14 mouse cellular contexts compared by ENCODE assay signal in genomic region chr11:74956006-74956405, GRCm38 (mm10).
"Had no signal": no experiment of that assay in that cellular context is flagged by ENCODE, and none has a peak within 500 bp of the region (broad histone marks: within the 10 kb centered on the region; RNA-seq: fewer than 3 reads in every experiment).

No protein-coding gene starts in this region.

- H3K4me1 ChIP-seq: midbrain, embryonic 13.5 days; midbrain, embryonic 15.5 days; neural tube, embryonic 12.5 days; stomach, embryonic 15.5 days had no signal

- H3K36me3 ChIP-seq: midbrain, embryonic 15.5 days had no signal

- H3K4me3 ChIP-seq: megakaryocyte, embryonic 14.5 days; midbrain, embryonic 13.5 days; midbrain, embryonic 15.5 days; neural tube, embryonic 12.5 days; stomach, embryonic 15.5 days had no signal

- DNase-seq: lung, adult 18-20 months; lung, embryonic 14.5 days; lung, postnatal 10 days; lung, postnatal 36 days; right cerebral cortex, postnatal 14 days; thymus, adult 2 months; thymus, postnatal 25 days; thymus, postnatal 4 days had no signal

- H3K9ac ChIP-seq: lung, embryonic 14.5 days; midbrain, embryonic 13.5 days; midbrain, embryonic 15.5 days; neural tube, embryonic 12.5 days; stomach, embryonic 15.5 days had no signal

- H3K9me3 ChIP-seq: megakaryocyte, embryonic 14.5 days; midbrain, embryonic 13.5 days; midbrain, embryonic 15.5 days; neural tube, embryonic 12.5 days; stomach, embryonic 15.5 days had no signal

- H3K27ac ChIP-seq: macrophage; midbrain, embryonic 13.5 days; midbrain, embryonic 15.5 days; neural tube, embryonic 12.5 days had no signal
